Mouse (Mus musculus) embryo, embryonic 9.5 days (tissue): ENCODE data around the gene Mical2.

Experiments used
- DNase-seq: peaks from one replicate; pipeline ENCODE4 v3.0.0-alpha.2; 2017; ENCODE audit errors: extremely low spot score

The Mical2 gene

GRCm38 (mm10) chr7:112242587-112242986, 16.9 kb downstream of the Mical2 start:
- DNase-seq: no peak

GRCm38 (mm10) chr7:112244071-112244470, 18.4 kb downstream of the Mical2 start:
- no peak for DNase-seq

- no peak for DNase-seq
Observed at GRCm38 (mm10) chr7:112244683-112245082, 19.0 kb downstream of the Mical2 start.

- no peak for DNase-seq
Observed at GRCm38 (mm10) chr7:112245839-112246438, 20.3 kb downstream of the Mical2 start.

GRCm38 (mm10) chr7:112246442-112246841, 20.8 kb downstream of the Mical2 start:
- no peak for DNase-seq

- DNase-seq: no peak
Observed at GRCm38 (mm10) chr7:112247890-112248289, 22.2 kb downstream of the Mical2 start.

GRCm38 (mm10) chr7:112249476-112249875, 23.8 kb downstream of the Mical2 start:
- DNase-seq: no peak

- DNase-seq: no peak
Observed at GRCm38 (mm10) chr7:112252065-112252464, 26.4 kb downstream of the Mical2 start.

- DNase-seq: no peak
Observed at GRCm38 (mm10) chr7:112254233-112254632, 28.6 kb downstream of the Mical2 start.

- DNase-seq: no peak
Observed at GRCm38 (mm10) chr7:112255248-112255866, 29.7 kb downstream of the Mical2 start.

GRCm38 (mm10) chr7:112258338-112258903, 32.8 kb downstream of the Mical2 start:
- no peak for DNase-seq

- DNase-seq: no peak
Observed at GRCm38 (mm10) chr7:112259286-112259685, 33.6 kb downstream of the Mical2 start.

GRCm38 (mm10) chr7:112261121-112261520, 35.5 kb downstream of the Mical2 start:
- DNase-seq: no peak

- DNase-seq: no peak
Observed at GRCm38 (mm10) chr7:112267266-112267665, 41.6 kb downstream of the Mical2 start.

- no peak for DNase-seq
Observed at GRCm38 (mm10) chr7:112268761-112269425, 43.2 kb downstream of the Mical2 start.

- no peak for DNase-seq
Observed at GRCm38 (mm10) chr7:112270870-112271269, 45.2 kb downstream of the Mical2 start.

- DNase-seq: no peak
Observed at GRCm38 (mm10) chr7:112271627-112272026, 46.0 kb downstream of the Mical2 start.

- no peak for DNase-seq
Observed at GRCm38 (mm10) chr7:112272692-112273091, 47.0 kb downstream of the Mical2 start.

- DNase-seq: no peak
Observed at GRCm38 (mm10) chr7:112273451-112273850, 47.8 kb downstream of the Mical2 start.

- no peak for DNase-seq
Observed at GRCm38 (mm10) chr7:112274611-112275010, 49.0 kb downstream of the Mical2 start.

GRCm38 (mm10) chr7:112275093-112275492, 49.4 kb downstream of the Mical2 start:
- no peak for DNase-seq

GRCm38 (mm10) chr7:112275883-112276282, 50.2 kb downstream of the Mical2 start:
- DNase-seq: no peak

GRCm38 (mm10) chr7:112276823-112277222, 51.2 kb downstream of the Mical2 start:
- DNase-seq: no peak
